Mouse (Mus musculus) induced T-regulatory cell, adult 2 months (primary cell): ENCODE data around the gene Armc2.

ENCODE experiments used
- DNase-seq: peaks from one replicate; pipeline ENCODE4 v3.0.0-alpha.2; 2012; ENCODE audit warnings: low read depth

The Armc2 gene

DNA sequence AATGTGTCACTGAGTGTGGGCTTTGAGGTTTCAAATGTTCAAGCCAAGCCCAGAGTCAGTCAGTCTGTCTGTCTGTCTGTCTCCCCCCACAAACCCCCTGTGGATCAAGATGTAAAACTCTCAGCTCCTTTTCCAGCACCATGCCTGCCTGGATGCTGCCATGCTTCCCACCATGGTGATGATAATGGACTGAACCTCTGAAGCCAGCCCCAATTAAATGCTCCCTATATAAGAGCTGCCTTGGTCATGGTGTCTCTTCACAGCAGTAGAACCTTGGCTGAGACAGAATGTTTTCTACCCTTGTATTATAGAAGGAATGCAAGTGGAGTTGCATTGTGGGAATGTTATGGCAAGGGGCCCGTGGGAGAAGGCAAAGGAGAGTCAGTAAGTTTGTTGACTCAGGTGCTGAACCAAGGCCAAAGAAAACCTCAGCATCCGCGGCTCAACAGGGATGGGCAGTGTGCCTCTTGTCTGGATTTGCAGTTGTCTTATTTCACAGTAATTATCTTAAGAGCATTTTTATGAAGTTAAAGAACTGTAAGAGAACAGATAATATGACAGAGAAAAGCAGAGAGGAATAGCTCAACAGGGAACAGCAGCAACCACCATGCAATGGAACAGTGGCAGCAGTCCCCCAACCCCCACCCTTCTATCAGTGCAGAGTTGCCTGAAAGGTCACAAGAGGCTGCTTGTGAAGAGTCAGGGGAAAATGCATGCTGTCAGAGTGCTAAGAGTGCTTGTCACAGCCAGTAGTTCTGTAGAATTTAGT is 152.0 kb downstream of the Armc2 start:
- no peak for DNase-seq
